Mouse (Mus musculus) lung, postnatal 0 days (tissue): ENCODE measurements around the gene Csf2rb2. TPM values are rescaled to one million over a fixed set of nuclear protein-coding genes. Genes with fewer than 3 reads are reported as not detected.
"Not testable (repeated sequence)": the region's sequence is repeated elsewhere in the genome, so short reads cannot be mapped to it uniquely, and the experiment has no call there.

Source experiments
- ATAC-seq: fragments of 200-750 bp; cut with Nextera tagmentation; 2 replicates; pipeline ENCODE4 v1.8.0; 2017; ENCODE audit warnings: moderate library complexity
- DNase-seq: peaks from one replicate; pipeline ENCODE4 v3.0.0-alpha.2; 2016; ENCODE audit warnings: low spot score
- H3K27ac ChIP-seq: fragments of 300-500 bp; sonication (generic); 2 replicates; pipeline ENCODE4 v1.5.1; 2014; ENCODE audit warnings: antibody characterized with exemption, mild to moderate bottlenecking, low read length, mixed read lengths
- H3K27me3 ChIP-seq: fragments of 300-500 bp; sonication (generic); replicated peaks from 2 replicates; pipeline ENCODE4 v1.6.1; 2014; ENCODE audit warnings: low read length, mixed read lengths; ENCODE audit not compliant: insufficient read depth
- H3K36me3 ChIP-seq: fragments of 300-500 bp; sonication (generic); 2 replicates; pipeline ENCODE4 v1.6.1; 2014; ENCODE audit warnings: low read length, mixed read lengths; ENCODE audit not compliant: insufficient read depth
- H3K4me1 ChIP-seq: fragments of 300-500 bp; sonication (generic); 2 replicates; pipeline ENCODE4 v1.6.1; 2014; ENCODE audit warnings: antibody characterized with exemption, low read depth, low read length, mixed read lengths; ENCODE audit not compliant: insufficient read depth
- H3K4me2 ChIP-seq: fragments of 300-500 bp; sonication (generic); replicated peaks from 2 replicates; pipeline ENCODE4 v1.6.1; 2014; ENCODE audit warnings: low read depth, mild to moderate bottlenecking, low read length, moderate library complexity, mixed read lengths
- H3K4me3 ChIP-seq: fragments of 300-500 bp; sonication (generic); 2 replicates; pipeline ENCODE4 v1.5.1; 2014; ENCODE audit warnings: low read depth, low read length
- H3K9ac ChIP-seq: fragments of 300-500 bp; sonication (generic); replicated peaks from 2 replicates; pipeline ENCODE4 v1.6.1; 2014; ENCODE audit warnings: low read depth, mild to moderate bottlenecking
- H3K9me3 ChIP-seq: fragments of 300-500 bp; sonication (generic); 2 replicates; pipeline ENCODE4 v1.6.1; 2016; ENCODE audit warnings: low read length, mixed read lengths
- CTCF ChIP-seq: IDR thresholded peaks from 2 replicates; pipeline ENCODE4 v1.5.1; 2016; ENCODE audit warnings: antibody characterized with exemption, mild to moderate bottlenecking
- EP300 ChIP-seq: IDR thresholded peaks from 2 replicates; pipeline ENCODE4 v1.6.1; 2016; ENCODE audit warnings: antibody characterized with exemption, mild to moderate bottlenecking, control low read depth
- WGBS: fragments of 180-500 bp; shearing (Covaris S2); extraction: QIAGEN DNeasy Blood & Tissue Kit; methylation state at CpG from one replicate; pipeline ENCODE4 v1.1.7; 2014; 5-methylcytosine and 5-hydroxymethylcytosine counted together
- polyA plus RNA-seq: library from polyadenylated mRNA; unstranded; fragments of >200 nt; fragmentation: Nextera tagmentation; extraction: Ambion mirVana; gene quantifications from 2 replicates; pipeline ENCODE4 v1.2.1, GENCODE M21; 2015

Csf2rb2 gene
- 0.84 and 0.95 TPM in 2 replicates for polyA plus RNA-seq

DNA sequence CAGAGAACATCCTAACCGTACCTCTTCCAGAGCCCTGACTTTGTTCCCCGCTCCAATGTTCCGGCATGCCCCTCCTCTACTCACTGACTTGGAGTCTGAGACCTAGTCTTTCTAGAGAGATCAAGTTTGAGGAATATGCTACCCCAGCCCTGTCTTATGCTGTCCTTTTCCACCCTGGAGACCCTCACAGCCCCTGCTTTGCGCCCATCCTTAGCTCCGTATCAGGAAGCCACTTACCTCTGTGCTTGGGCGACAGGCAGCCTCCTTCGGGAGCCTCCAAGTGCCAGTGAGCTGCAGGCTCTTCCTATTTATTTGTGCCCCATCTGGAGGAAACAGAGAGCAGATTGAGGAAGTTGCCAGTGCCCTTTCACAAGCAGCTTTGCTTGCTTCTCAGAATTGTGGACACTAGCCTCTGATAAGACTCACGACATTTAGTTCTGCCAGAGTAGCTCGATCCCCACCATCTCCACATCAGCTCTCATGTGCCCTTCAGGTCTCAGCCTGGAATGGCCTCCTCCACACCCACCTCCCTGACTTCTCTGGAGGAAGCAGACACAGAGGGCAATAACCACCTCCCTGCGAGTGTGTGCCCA is at the start of gene Csf2rb2:
Gene Csf2rb2 (minus strand): TSS at position 381 of the 593 bp plus-strand sequence.
- Histone ChIP-seq H3K27ac (no peak within 1 kb of the TSS), H3K4me1 (no peaks in the 10 kb centered on the region), H3K4me3 (no peak within 1 kb of the TSS), H3K9ac (no peak within 1 kb of the TSS), H3K9me3 (no peaks in the 10 kb centered on the region), H3K4me2 (no peak within 1 kb of the TSS), H3K27me3 (no peaks in the 10 kb centered on the region), H3K36me3 (no peaks in the 10 kb centered on the region)
- DNase-seq (peak; percentile 17), ATAC-seq (no peak)
- no peak for TF ChIP-seq EP300
- TF ChIP-seq CTCF: no peak
- WGBS: 63% methylated on average over 10 of the region's 10 CpGs

DNA sequence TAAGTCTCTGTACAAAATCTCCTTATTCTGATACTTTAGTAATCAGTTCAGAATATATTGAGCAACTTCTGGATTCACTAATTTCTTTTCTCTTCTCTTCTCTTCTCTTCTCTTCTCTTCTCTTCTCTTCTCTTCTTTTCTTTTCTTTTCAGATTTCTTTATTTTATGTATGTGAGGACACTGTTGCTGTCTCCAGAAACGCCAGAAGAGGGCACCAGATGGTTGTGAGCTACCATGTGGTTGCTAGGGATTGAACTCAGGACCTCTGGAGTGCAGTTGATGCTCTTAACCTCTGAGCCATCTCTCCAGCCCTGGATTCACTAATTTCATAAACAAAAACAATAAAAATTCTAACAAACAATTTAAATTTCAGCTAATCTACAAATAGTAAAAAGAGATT is 49.4 kb upstream of the Csf2rb2 start:
- no peaks in the 10 kb centered on the region for H3K4me1 ChIP-seq
- no peaks in the 10 kb centered on the region for H3K36me3 ChIP-seq
- no peak overlapping the region for H3K9ac ChIP-seq
- peak; percentile 55 for DNase-seq
- no peak overlapping the region for H3K27ac ChIP-seq
- no peaks in the 10 kb centered on the region for H3K9me3 ChIP-seq
- WGBS: 0% methylated on average over 1 of the region's 1 CpGs
- TF ChIP-seq CTCF (peak; percentile 82), EP300 (no peak)
- H3K4me3 ChIP-seq: no peak overlapping the region
- H3K27me3 ChIP-seq: no peaks in the 10 kb centered on the region
- ATAC-seq: no peak
- no peak overlapping the region for H3K4me2 ChIP-seq

DNA sequence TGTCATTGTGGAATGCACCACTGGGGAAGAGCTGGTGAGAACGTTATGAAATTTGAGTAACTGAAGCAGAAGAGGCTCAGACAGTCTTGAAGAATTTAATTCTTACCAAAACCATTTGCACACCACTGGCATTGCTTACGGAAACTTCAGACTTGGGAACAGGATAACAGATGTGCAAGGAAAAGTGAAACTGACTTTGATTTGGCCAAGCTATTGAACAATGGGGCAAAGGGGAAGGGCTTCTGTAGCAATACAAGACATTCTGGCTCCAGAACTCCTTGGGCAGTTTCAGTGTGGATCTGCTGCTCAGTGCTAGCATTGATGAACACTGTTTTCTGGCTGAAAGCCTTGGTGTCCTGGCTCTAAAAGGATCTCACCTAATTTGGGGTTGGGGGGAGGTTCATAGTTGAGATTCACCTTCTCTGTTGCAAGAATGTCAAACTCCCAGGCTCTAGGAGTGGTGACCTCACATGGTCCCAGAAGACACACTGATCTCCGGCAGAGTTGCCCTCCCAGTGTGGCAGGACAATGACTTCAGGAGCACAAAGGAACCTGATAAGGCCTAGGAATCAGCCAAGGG is 46.2 kb upstream of the Csf2rb2 start:
- no peaks in the 10 kb centered on the region for H3K9me3 ChIP-seq
- no peaks in the 10 kb centered on the region for H3K36me3 ChIP-seq
- H3K9ac ChIP-seq: no peak overlapping the region
- H3K27me3 ChIP-seq: no peaks in the 10 kb centered on the region
- no peak for TF ChIP-seq CTCF
- TF ChIP-seq EP300: no peak
- no peak overlapping the region for H3K4me2 ChIP-seq
- no peaks in the 10 kb centered on the region for H3K4me1 ChIP-seq
- no peak overlapping the region for H3K27ac ChIP-seq
- WGBS: 32% methylated on average over 3 of the region's 3 CpGs
- ATAC-seq: peak; percentile 47; the same call in 1 of the 2 replicates
- no peak overlapping the region for H3K4me3 ChIP-seq
- DNase-seq: peak; percentile 53

DNA sequence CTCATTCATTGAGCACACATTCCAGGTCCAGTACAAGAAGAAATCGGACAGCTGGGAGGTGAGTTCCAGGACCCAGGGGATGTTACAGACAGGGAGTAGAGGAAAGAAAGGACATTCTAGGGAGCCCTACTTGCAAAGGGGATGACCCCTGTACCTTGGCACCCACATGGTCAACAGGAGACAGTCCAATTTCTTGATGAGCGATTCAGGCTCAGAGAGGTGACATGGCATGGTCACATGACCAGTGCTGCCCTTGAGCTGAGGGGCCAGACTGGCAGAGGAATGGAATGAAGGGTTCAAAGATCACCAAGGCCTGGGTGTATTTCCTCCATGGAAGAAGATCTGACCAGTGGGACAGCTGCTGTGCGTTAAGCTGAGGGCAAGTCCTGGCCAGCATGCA is 39.0 kb upstream of the Csf2rb2 start:
- no peak for TF ChIP-seq EP300
- TF ChIP-seq CTCF: no peak
- Histone ChIP-seq H3K9ac (no peak overlapping the region), H3K4me2 (no peak overlapping the region), H3K36me3 (no peaks in the 10 kb centered on the region), H3K9me3 (no peaks in the 10 kb centered on the region), H3K4me3 (no peak overlapping the region), H3K4me1 (no peaks in the 10 kb centered on the region), H3K27me3 (no peaks in the 10 kb centered on the region), H3K27ac (no peak overlapping the region)
- WGBS: 86% methylated on average over 3 of the region's 3 CpGs
- DNase-seq (no peak), ATAC-seq (no peak)

DNA sequence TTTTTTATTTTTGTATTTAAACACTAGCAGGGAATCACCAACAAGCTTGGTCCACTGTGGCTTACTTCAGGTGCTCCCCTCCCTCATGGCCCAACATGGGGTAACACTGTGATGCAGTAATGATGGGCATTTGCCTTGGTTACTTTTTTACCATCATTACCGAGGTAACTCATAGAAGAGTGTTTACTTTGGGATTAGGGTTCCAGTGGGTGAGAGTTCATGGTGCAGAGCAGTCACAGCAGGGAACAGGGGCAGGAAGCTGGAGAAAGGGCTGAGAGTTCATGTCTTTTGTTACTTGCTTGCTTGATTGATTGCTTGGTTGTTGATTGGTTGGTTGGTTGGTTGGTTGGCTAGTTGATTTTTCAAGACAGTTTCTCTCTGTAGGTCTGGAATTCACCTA is 38.2 kb upstream of the Csf2rb2 start:
- H3K9me3 ChIP-seq: no peaks in the 10 kb centered on the region
- H3K4me3 ChIP-seq: no peak overlapping the region
- no peaks in the 10 kb centered on the region for H3K4me1 ChIP-seq
- no peak overlapping the region for H3K9ac ChIP-seq
- no peaks in the 10 kb centered on the region for H3K36me3 ChIP-seq
- no peaks in the 10 kb centered on the region for H3K27me3 ChIP-seq
- H3K27ac ChIP-seq: no peak overlapping the region
- DNase-seq: no peak
- no peak for ATAC-seq
- 0% methylated on average over 1 of the region's 1 CpGs for WGBS
- TF ChIP-seq CTCF: no peak
- TF ChIP-seq EP300: no peak
- no peak overlapping the region for H3K4me2 ChIP-seq

DNA sequence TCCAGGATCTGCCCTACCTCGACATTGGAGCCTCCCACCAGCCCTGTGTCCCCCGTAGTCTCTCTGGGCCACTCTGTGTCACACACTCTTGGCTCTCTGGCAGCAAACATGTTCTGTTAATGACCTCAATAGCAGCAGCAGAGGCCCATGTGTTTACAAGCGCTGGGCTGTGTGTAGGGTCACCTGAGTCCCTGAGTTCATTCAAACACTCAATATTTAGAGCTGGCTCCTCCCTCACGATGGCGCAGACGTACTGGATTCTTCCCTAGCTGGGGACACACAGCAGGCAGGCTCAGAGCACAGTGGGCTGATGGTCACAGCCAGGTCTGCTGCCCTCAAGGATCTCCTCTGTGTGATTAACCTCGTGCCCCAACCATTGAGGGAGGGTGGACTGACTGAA is 35.4 kb upstream of the Csf2rb2 start:
- not testable (repeated sequence) for H3K36me3 ChIP-seq, H3K4me1 ChIP-seq, H3K4me2 ChIP-seq, H3K4me3 ChIP-seq, DNase-seq, H3K9me3 ChIP-seq, ATAC-seq, H3K27me3 ChIP-seq, H3K27ac ChIP-seq, H3K9ac ChIP-seq
- 63% methylated on average over 4 of the region's 7 CpGs for WGBS
